Mouse (Mus musculus): ENCODE measurements around the gene Ttl. TPM values are rescaled to one million over a fixed set of nuclear protein-coding genes. Genes with fewer than 3 reads are reported as not detected.

Gene Ttl
- polyA plus RNA-seq, 1 experiment from 2014 or later, result 46.9 TPM

GRCm38 (mm10) chr2:129046846-129047196, 18.9 kb upstream of the Ttl start:
- Histone ChIP-seq H3K27me3 (replicated peaks; ENCODE audit: control insufficient read depth, insufficient read depth, low read length) (no peaks in the 10 kb centered on the region), H3K4me3 (ENCODE audit: low read length) (no peak overlapping the region), H3K27ac (ENCODE audit: low read depth, low read length) (no peak overlapping the region), H3K4me1 (ENCODE audit: control insufficient read depth, insufficient read depth, low read depth, low read length) (no peaks in the 10 kb centered on the region), H3K36me3 (ENCODE audit: control insufficient read depth, insufficient read depth, low read length) (no peaks in the 10 kb centered on the region), H3K9me3 (ENCODE audit: control insufficient read depth, low read length) (no peaks in the 10 kb centered on the region), H3K9ac (ENCODE audit: low read depth, low read length) (no peak overlapping the region), H3K4me2 (ENCODE audit: low read length) (no peak overlapping the region)
- WGBS, result 83% methylated on average over 4 of the region's 4 CpGs
- no peak for ATAC-seq

- Histone ChIP-seq H3K27me3 (replicated peaks; ENCODE audit: control insufficient read depth, insufficient read depth, low read length) (no peaks in the 10 kb centered on the region), H3K4me2 (ENCODE audit: low read length) (no peak within 1 kb of the TSS), H3K9me3 (ENCODE audit: control insufficient read depth, low read length) (no peaks in the 10 kb centered on the region), H3K4me3 (ENCODE audit: low read length) (no peak within 1 kb of the TSS), H3K36me3 (ENCODE audit: control insufficient read depth, insufficient read depth, low read length) (no peaks in the 10 kb centered on the region), H3K9ac (ENCODE audit: low read depth, low read length) (no peak within 1 kb of the TSS), H3K4me1 (ENCODE audit: control insufficient read depth, insufficient read depth, low read depth, low read length) (no peaks in the 10 kb centered on the region), H3K27ac (ENCODE audit: low read depth, low read length) (no peak within 1 kb of the TSS)
- 0 out of 2 replicates have a peak, but pooled peaks have one; percentile 20 for ATAC-seq
- WGBS, result 65% methylated on average over 8 of the region's 8 CpGs
Observed at GRCm38 (mm10) chr2:129047811-129048210, 17.9 kb upstream of the Ttl start, which contains the start of gene Vinac1. Gene Vinac1, minus strand, starts transcription at chr2:129048172.

GRCm38 (mm10) chr2:129052451-129052983, 13.2 kb upstream of the Ttl start:
- Histone ChIP-seq H3K27ac (ENCODE audit: low read depth, low read length) (no peak overlapping the region), H3K4me1 (ENCODE audit: control insufficient read depth, insufficient read depth, low read depth, low read length) (no peaks in the 10 kb centered on the region), H3K9me3 (ENCODE audit: control insufficient read depth, low read length) (peaks cover 4% of the 10 kb centered on the region; the same call in 1 of the 2 replicates), H3K36me3 (ENCODE audit: control insufficient read depth, insufficient read depth, low read length) (no peaks in the 10 kb centered on the region), H3K4me2 (ENCODE audit: low read length) (no peak overlapping the region), H3K9ac (ENCODE audit: low read depth, low read length) (no peak overlapping the region), H3K4me3 (ENCODE audit: low read length) (no peak overlapping the region), H3K27me3 (replicated peaks; ENCODE audit: control insufficient read depth, insufficient read depth, low read length) (no peaks in the 10 kb centered on the region)
- WGBS, result 80% methylated on average over 4 of the region's 4 CpGs
- no peak for ATAC-seq

- H3K36me3 ChIP-seq (ENCODE audit: control insufficient read depth, insufficient read depth, low read length), result no peaks in the 10 kb centered on the region
- H3K27ac ChIP-seq (ENCODE audit: low read depth, low read length), result no peak overlapping the region
- H3K4me2 ChIP-seq (ENCODE audit: low read length), result no peak overlapping the region
- ATAC-seq, result no peak
- H3K9me3 ChIP-seq (ENCODE audit: control insufficient read depth, low read length), result peaks cover 8% of the 10 kb centered on the region; the same call in 1 of the 2 replicates
- no peaks in the 10 kb centered on the region for H3K4me1 ChIP-seq (ENCODE audit: control insufficient read depth, insufficient read depth, low read depth, low read length)
- H3K27me3 ChIP-seq (replicated peaks; ENCODE audit: control insufficient read depth, insufficient read depth, low read length), result no peaks in the 10 kb centered on the region
- H3K4me3 ChIP-seq (ENCODE audit: low read length), result no peak overlapping the region
- 87% methylated on average over 6 of the region's 6 CpGs for WGBS
- no peak overlapping the region for H3K9ac ChIP-seq (ENCODE audit: low read depth, low read length)
Observed at GRCm38 (mm10) chr2:129055741-129056140, 10.0 kb upstream of the Ttl start.

GRCm38 (mm10) chr2:129056597-129056996, 9.1 kb upstream of the Ttl start:
- no peak overlapping the region for H3K27ac ChIP-seq (ENCODE audit: low read depth, low read length)
- no peak overlapping the region for H3K4me3 ChIP-seq (ENCODE audit: low read length)
- H3K9ac ChIP-seq (ENCODE audit: low read depth, low read length), result no peak overlapping the region
- no peaks in the 10 kb centered on the region for H3K36me3 ChIP-seq (ENCODE audit: control insufficient read depth, insufficient read depth, low read length)
- no peaks in the 10 kb centered on the region for H3K27me3 ChIP-seq (replicated peaks; ENCODE audit: control insufficient read depth, insufficient read depth, low read length)
- no peak for ATAC-seq
- peaks cover 8% of the 10 kb centered on the region; the same call in 1 of the 2 replicates for H3K9me3 ChIP-seq (ENCODE audit: control insufficient read depth, low read length)
- H3K4me1 ChIP-seq (ENCODE audit: control insufficient read depth, insufficient read depth, low read depth, low read length), result no peaks in the 10 kb centered on the region
- no peak overlapping the region for H3K4me2 ChIP-seq (ENCODE audit: low read length)
- 43% methylated on average over 9 of the region's 9 CpGs for WGBS

GRCm38 (mm10) chr2:129057256-129057655, 8.5 kb upstream of the Ttl start:
- no peak for ATAC-seq

GRCm38 (mm10) chr2:129057920-129058361, 7.8 kb upstream of the Ttl start:
- H3K4me1 ChIP-seq (ENCODE audit: control insufficient read depth, insufficient read depth, low read depth, low read length), result no peaks in the 10 kb centered on the region
- no peak overlapping the region for H3K27ac ChIP-seq (ENCODE audit: low read depth, low read length)
- H3K4me3 ChIP-seq (ENCODE audit: low read length), result no peak overlapping the region
- H3K9me3 ChIP-seq (ENCODE audit: control insufficient read depth, low read length), result peaks cover 8% of the 10 kb centered on the region; the same call in 1 of the 2 replicates
- no peak overlapping the region for H3K9ac ChIP-seq (ENCODE audit: low read depth, low read length)
- no peaks in the 10 kb centered on the region for H3K27me3 ChIP-seq (replicated peaks; ENCODE audit: control insufficient read depth, insufficient read depth, low read length)
- no peaks in the 10 kb centered on the region for H3K36me3 ChIP-seq (ENCODE audit: control insufficient read depth, insufficient read depth, low read length)
- 92% methylated on average over 6 of the region's 6 CpGs for WGBS
- H3K4me2 ChIP-seq (ENCODE audit: low read length), result no peak overlapping the region
- no peak for ATAC-seq

More at GRCm38 (mm10) chr2:129057256-129057655, 8.5 kb upstream of the Ttl start:
- Histone ChIP-seq H3K27me3 (replicated peaks; ENCODE audit: control insufficient read depth, insufficient read depth, low read length) (no peaks in the 10 kb centered on the region), H3K9me3 (ENCODE audit: control insufficient read depth, low read length) (peaks cover 8% of the 10 kb centered on the region; the same call in 1 of the 2 replicates), H3K4me3 (ENCODE audit: low read length) (no peak overlapping the region), H3K27ac (ENCODE audit: low read depth, low read length) (no peak overlapping the region), H3K9ac (ENCODE audit: low read depth, low read length) (no peak overlapping the region), H3K4me2 (ENCODE audit: low read length) (no peak overlapping the region), H3K36me3 (ENCODE audit: control insufficient read depth, insufficient read depth, low read length) (no peaks in the 10 kb centered on the region), H3K4me1 (ENCODE audit: control insufficient read depth, insufficient read depth, low read depth, low read length) (no peaks in the 10 kb centered on the region)
- 95% methylated on average over 8 of the region's 8 CpGs for WGBS

GRCm38 (mm10) chr2:129061456-129062059, 4.2 kb upstream of the Ttl start:
- Histone ChIP-seq H3K36me3 (ENCODE audit: control insufficient read depth, insufficient read depth, low read length) (no peaks in the 10 kb centered on the region), H3K4me1 (ENCODE audit: control insufficient read depth, insufficient read depth, low read depth, low read length) (peaks cover 3% of the 10 kb centered on the region; the same call in 1 of the 2 replicates), H3K4me2 (ENCODE audit: low read length) (no peak overlapping the region), H3K27ac (ENCODE audit: low read depth, low read length) (no peak overlapping the region), H3K9me3 (ENCODE audit: control insufficient read depth, low read length) (peaks cover 5% of the 10 kb centered on the region; the same call in 1 of the 2 replicates), H3K9ac (ENCODE audit: low read depth, low read length) (no peak overlapping the region), H3K27me3 (replicated peaks; ENCODE audit: control insufficient read depth, insufficient read depth, low read length) (no peaks in the 10 kb centered on the region), H3K4me3 (ENCODE audit: low read length) (no peak overlapping the region)
- no peak for ATAC-seq
- WGBS, result 79% methylated on average over 10 of the region's 10 CpGs

GRCm38 (mm10) chr2:129066326-129066725, 584 bp downstream of the Ttl start:
- WGBS, result under 1% methylated on average over 20 of the region's 20 CpGs
- Histone ChIP-seq H3K27ac (ENCODE audit: low read depth, low read length) (peak overlapping the region; percentile 87), H3K9ac (ENCODE audit: low read depth, low read length) (peak overlapping the region; percentile 95), H3K4me1 (ENCODE audit: control insufficient read depth, insufficient read depth, low read depth, low read length) (peaks cover 26% of the 10 kb centered on the region), H3K4me3 (ENCODE audit: low read length) (peak overlapping the region; percentile 59), H3K4me2 (ENCODE audit: low read length) (peak overlapping the region; percentile 83), H3K36me3 (ENCODE audit: control insufficient read depth, insufficient read depth, low read length) (no peaks in the 10 kb centered on the region), H3K27me3 (replicated peaks; ENCODE audit: control insufficient read depth, insufficient read depth, low read length) (no peaks in the 10 kb centered on the region), H3K9me3 (ENCODE audit: control insufficient read depth, low read length) (no peaks in the 10 kb centered on the region)
- peak; percentile 67 for ATAC-seq

Data from hindbrain, embryonic 16.5 days (tissue).